In the genomic region with DNA sequence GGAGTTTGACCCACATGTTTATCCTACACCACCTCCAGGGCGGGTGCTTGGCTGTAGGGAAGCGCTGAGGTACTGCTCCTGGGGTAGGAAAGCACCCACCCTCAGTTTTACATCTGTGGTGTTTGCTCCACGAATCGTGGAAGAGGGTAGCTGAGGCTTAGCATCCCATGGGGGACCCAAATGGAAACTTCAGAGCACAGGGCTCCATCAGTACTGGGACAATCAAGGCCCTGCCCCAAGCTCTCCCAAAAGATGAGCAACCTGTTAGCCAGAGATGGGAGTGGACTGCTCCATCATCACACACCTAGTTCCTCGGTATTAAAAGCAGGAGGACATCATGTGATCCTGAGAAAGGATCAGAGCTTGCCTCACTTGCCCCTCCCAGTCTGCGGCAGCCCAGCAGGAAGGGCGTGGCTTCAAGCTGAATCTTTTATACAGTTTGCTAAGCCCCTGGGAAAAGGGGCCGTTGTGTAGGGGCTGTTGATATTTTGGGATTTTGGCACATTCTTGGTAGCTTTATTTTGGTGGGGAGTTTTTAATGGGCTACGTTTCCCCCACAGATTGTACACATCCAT, we compare ENCODE assay signal across 20 mouse cellular contexts. TPM values are rescaled to one million over a fixed set of nuclear protein-coding genes. Genes with fewer than 3 reads are reported as not detected.
DNase-seq lines count a peak whose midpoint lies in the region; ATAC-seq and TF ChIP-seq lines count a peak whose summit lies in the region.
"Had no signal": no experiment of that assay in that cellular context is flagged by ENCODE, and none has a peak within 500 bp of the region (broad histone marks: within the 10 kb centered on the region; RNA-seq: fewer than 3 reads in every experiment).

No protein-coding gene starts in this region.

- intact Hi-C loops in heart, postnatal 14 days (cut with DNase I), result no loop called here

- no peak overlapping the region for H3K9ac ChIP-seq in embryonic facial prominence, embryonic 14.5 days (ENCODE audit: low read depth, low read length)
- H3K9ac ChIP-seq in hindbrain, embryonic 14.5 days, result no peak overlapping the region
- H3K9ac ChIP-seq in stomach, postnatal 0 days (ENCODE audit: low read length), result no peak overlapping the region
- H3K9ac ChIP-seq: lung, embryonic 14.5 days had no signal

- no peak for ATAC-seq in embryonic facial prominence, embryonic 14.5 days (ENCODE audit: low read depth)
- ATAC-seq in hindbrain, embryonic 14.5 days (ENCODE audit: low FRiP score), result no peak
- no peak for ATAC-seq in stomach, postnatal 0 days (ENCODE audit: low FRiP score, low TSS enrichment)
- ATAC-seq: midbrain, embryonic 16.5 days had no signal

- TF ChIP-seq EP300 in stomach, postnatal 0 days (optimal IDR thresholded peaks at IDR 0.05), result no peak

- H3K27me3 ChIP-seq in heart, embryonic 10.5 days (ENCODE audit: insufficient read depth, poor library complexity, severe bottlenecking), result peaks cover 32% of the 10 kb centered on the region
- no peaks in the 10 kb centered on the region for H3K27me3 ChIP-seq in embryonic facial prominence, embryonic 14.5 days (replicated peaks; ENCODE audit: control insufficient read depth, insufficient read depth, low read length)
- no peaks in the 10 kb centered on the region for H3K27me3 ChIP-seq in hindbrain, embryonic 14.5 days (ENCODE audit: control insufficient read depth, insufficient read depth, low read length)
- H3K27me3 ChIP-seq in stomach, postnatal 0 days (ENCODE audit: control insufficient read depth, insufficient read depth, low read length), result no peaks in the 10 kb centered on the region
- H3K27me3 ChIP-seq: CH12.LX had no signal

- H3K4me1 ChIP-seq in heart, embryonic 10.5 days, result no peaks in the 10 kb centered on the region
- H3K4me1 ChIP-seq in embryonic facial prominence, embryonic 14.5 days (ENCODE audit: control insufficient read depth, insufficient read depth, low read length), result no peaks in the 10 kb centered on the region
- H3K4me1 ChIP-seq in hindbrain, embryonic 14.5 days (replicated peaks; ENCODE audit: control insufficient read depth, insufficient read depth, low read length), result no peaks in the 10 kb centered on the region
- H3K4me1 ChIP-seq in stomach, postnatal 0 days (replicated peaks; ENCODE audit: control insufficient read depth, insufficient read depth), result no peaks in the 10 kb centered on the region

- H3K4me3 ChIP-seq in heart, embryonic 10.5 days, result no peak overlapping the region
- H3K4me3 ChIP-seq in embryonic facial prominence, embryonic 14.5 days (ENCODE audit: low read depth, low read length), result no peak overlapping the region
- H3K4me3 ChIP-seq in hindbrain, embryonic 14.5 days (replicated peaks; ENCODE audit: low read length), result no peak overlapping the region
- no peak overlapping the region for H3K4me3 ChIP-seq in stomach, postnatal 0 days (ENCODE audit: low read depth, low read length)

- no peak for TF ChIP-seq CTCF in stomach, postnatal 0 days (IDR thresholded peaks at IDR 0.05; ENCODE audit: low read depth)

- DNase-seq in heart, embryonic 10.5 days (ENCODE audit: low spot score), result peak; percentile 57
- DNase-seq in heart, postnatal 14 days, result no peak
- peak; percentile 33 for DNase-seq in testis, postnatal 10 days (ENCODE audit: low spot score)
- no peak for DNase-seq in testis, postnatal 14 days (ENCODE audit: low spot score)
- DNase-seq in embryonic facial prominence, embryonic 14.5 days (ENCODE audit: low spot score), result peak; percentile 43
- no peak for DNase-seq in hindbrain, embryonic 14.5 days (ENCODE audit: low spot score)
- no peak for DNase-seq in stomach, postnatal 0 days (ENCODE audit: low spot score)
- no peak for DNase-seq in urinary bladder, postnatal 25 days (ENCODE audit: low spot score)
- DNase-seq: adrenal gland, adult 2 months; cerebellum, adult 11-12 months; gastrocnemius, postnatal 14 days; heart, postnatal 36 days; liver; lung, embryonic 14.5 days; right cerebral cortex, postnatal 25 days; thymus, adult 18-20 months had no signal

- 40% methylated on average over 9 of the region's 9 CpGs for WGBS in heart, embryonic 10.5 days
- 39% methylated on average over 9 of the region's 9 CpGs for WGBS in embryonic facial prominence, embryonic 14.5 days
- 43% methylated on average over 9 of the region's 9 CpGs for WGBS in hindbrain, embryonic 14.5 days
- whole genome bisulfite sequencing in stomach, postnatal 0 days, result 33% methylated on average over 9 of the region's 9 CpGs

- H3K4me2 ChIP-seq in embryonic facial prominence, embryonic 14.5 days (ENCODE audit: low read depth, low read length), result no peak overlapping the region
- no peak overlapping the region for H3K4me2 ChIP-seq in hindbrain, embryonic 14.5 days (replicated peaks)
- H3K4me2 ChIP-seq in stomach, postnatal 0 days (replicated peaks; ENCODE audit: low read depth), result no peak overlapping the region
- H3K4me2 ChIP-seq: lung, embryonic 14.5 days had no signal

- no peaks in the 10 kb centered on the region for H3K36me3 ChIP-seq in heart, embryonic 10.5 days
- H3K36me3 ChIP-seq in embryonic facial prominence, embryonic 14.5 days (ENCODE audit: control insufficient read depth, insufficient read depth, low read length), result no peaks in the 10 kb centered on the region
- H3K36me3 ChIP-seq in hindbrain, embryonic 14.5 days (replicated peaks; ENCODE audit: control insufficient read depth, insufficient read depth), result no peaks in the 10 kb centered on the region
- no peaks in the 10 kb centered on the region for H3K36me3 ChIP-seq in stomach, postnatal 0 days (ENCODE audit: control insufficient read depth, insufficient read depth, low read length)

- H3K9me3 ChIP-seq in heart, embryonic 10.5 days, result no peaks in the 10 kb centered on the region
- no peaks in the 10 kb centered on the region; the same call in 1 of the 2 replicates for H3K9me3 ChIP-seq in embryonic facial prominence, embryonic 14.5 days (ENCODE audit: control insufficient read depth, low read length)
- H3K9me3 ChIP-seq in hindbrain, embryonic 14.5 days (ENCODE audit: control insufficient read depth, low read length), result no peaks in the 10 kb centered on the region
- no peaks in the 10 kb centered on the region for H3K9me3 ChIP-seq in stomach, postnatal 0 days (ENCODE audit: control insufficient read depth, low read length)

- H3K27ac ChIP-seq in heart, embryonic 10.5 days, result no peak overlapping the region
- no peak overlapping the region for H3K27ac ChIP-seq in embryonic facial prominence, embryonic 14.5 days (replicated peaks; ENCODE audit: low read depth, low read length)
- no peak overlapping the region for H3K27ac ChIP-seq in hindbrain, embryonic 14.5 days
- H3K27ac ChIP-seq in stomach, postnatal 0 days (replicated peaks), result no peak overlapping the region; the same call in 1 of the 2 replicates
- H3K27ac ChIP-seq: kidney, postnatal 0 days had no signal

RNA-seq across cellular contexts. Expression of gene Wfdc5, which starts 1.7 kb away (rescaled TPM):
- not detected in 2 replicates for polyA plus RNA-seq in heart, embryonic 10.5 days (2016; fragmentation: Nextera tagmentation; extraction: Ambion mirVana)
- not detected for total RNA-seq in heart, postnatal 14 days (2021)
- 0.48 and 0.96 TPM in 2 replicates for polyA plus RNA-seq in embryonic facial prominence, embryonic 14.5 days (2014; fragmentation: Nextera tagmentation; extraction: Ambion mirVana)
- polyA plus RNA-seq in hindbrain, embryonic 14.5 days (2014; fragmentation: Nextera tagmentation; extraction: Ambion mirVana), result not detected in 2 replicates
- polyA plus RNA-seq in stomach, postnatal 0 days (2015; fragmentation: Nextera tagmentation; extraction: Ambion mirVana), result 63.2 and 68.6 TPM in 2 replicates
- total RNA-seq: adrenal gland, adult 2 months; CH12.LX; heart, postnatal 36 days had no signal
- polyA plus RNA-seq: adrenal gland, adult 2 months; kidney, postnatal 0 days; lung, embryonic 14.5 days; midbrain, embryonic 16.5 days; neural tube, embryonic 11.5 days had no signal

RNA-seq across cellular contexts. Expression of gene Wfdc12, which starts 6.2 kb away (rescaled TPM):
- polyA plus RNA-seq in heart, embryonic 10.5 days (2016; fragmentation: Nextera tagmentation; extraction: Ambion mirVana), result not detected in 2 replicates
- not detected for total RNA-seq in heart, postnatal 14 days (2021)
- polyA plus RNA-seq in embryonic facial prominence, embryonic 14.5 days (2014; fragmentation: Nextera tagmentation; extraction: Ambion mirVana), result 0.28 TPM in 1 of 2 replicates, not detected in the other
- not detected in 2 replicates for polyA plus RNA-seq in hindbrain, embryonic 14.5 days (2014; fragmentation: Nextera tagmentation; extraction: Ambion mirVana)
- 2.4 and 2.5 TPM in 2 replicates for polyA plus RNA-seq in stomach, postnatal 0 days (2015; fragmentation: Nextera tagmentation; extraction: Ambion mirVana)
- total RNA-seq: CH12.LX; gastrocnemius, postnatal 14 days; heart, postnatal 36 days had no signal
- polyA plus RNA-seq: kidney, postnatal 0 days; lung, embryonic 14.5 days; midbrain, embryonic 16.5 days; neural tube, embryonic 11.5 days had no signal

RNA-seq across cellular contexts. Expression of gene Kcns1, which starts 13.3 kb away (rescaled TPM):
- polyA plus RNA-seq in heart, embryonic 10.5 days (2016; fragmentation: Nextera tagmentation; extraction: Ambion mirVana), result not detected in 2 replicates
- not detected for total RNA-seq in heart, postnatal 14 days (2021)
- polyA plus RNA-seq in embryonic facial prominence, embryonic 14.5 days (2014; fragmentation: Nextera tagmentation; extraction: Ambion mirVana), result 0.85 and 1.2 TPM in 2 replicates
- 1.1 and 1.6 TPM in 2 replicates for polyA plus RNA-seq in hindbrain, embryonic 14.5 days (2014; fragmentation: Nextera tagmentation; extraction: Ambion mirVana)
- 0.19 and 0.23 TPM in 2 replicates for polyA plus RNA-seq in stomach, postnatal 0 days (2015; fragmentation: Nextera tagmentation; extraction: Ambion mirVana)
- total RNA-seq: adrenal gland, adult 2 months; heart, postnatal 36 days had no signal
- polyA plus RNA-seq: adrenal gland, adult 2 months; lung, embryonic 14.5 days had no signal

RNA-seq across cellular contexts. Expression of gene Wfdc15a, which starts 15.7 kb away (rescaled TPM):
- not detected in 2 replicates for polyA plus RNA-seq in heart, embryonic 10.5 days (2016; fragmentation: Nextera tagmentation; extraction: Ambion mirVana)
- total RNA-seq in heart, postnatal 14 days (2021), result not detected
- not detected in 2 replicates for polyA plus RNA-seq in embryonic facial prominence, embryonic 14.5 days (2014; fragmentation: Nextera tagmentation; extraction: Ambion mirVana)
- not detected in 2 replicates for polyA plus RNA-seq in hindbrain, embryonic 14.5 days (2014; fragmentation: Nextera tagmentation; extraction: Ambion mirVana)
- 0.23 and 0.29 TPM in 2 replicates for polyA plus RNA-seq in stomach, postnatal 0 days (2015; fragmentation: Nextera tagmentation; extraction: Ambion mirVana)
- total RNA-seq: adrenal gland, adult 2 months; CH12.LX; gastrocnemius, postnatal 14 days; heart, postnatal 36 days had no signal
- polyA plus RNA-seq: adrenal gland, adult 2 months; kidney, postnatal 0 days; lung, embryonic 14.5 days; midbrain, embryonic 16.5 days; neural tube, embryonic 11.5 days had no signal

RNA-seq across cellular contexts. Expression of gene Wfdc15b, which starts 37.2 kb away (rescaled TPM):
- polyA plus RNA-seq in heart, embryonic 10.5 days (2016; fragmentation: Nextera tagmentation; extraction: Ambion mirVana), result not detected in 2 replicates
- total RNA-seq in heart, postnatal 14 days (2021), result not detected
- 0.39 TPM in 1 of 2 replicates, not detected in the other for polyA plus RNA-seq in embryonic facial prominence, embryonic 14.5 days (2014; fragmentation: Nextera tagmentation; extraction: Ambion mirVana)
- polyA plus RNA-seq in hindbrain, embryonic 14.5 days (2014; fragmentation: Nextera tagmentation; extraction: Ambion mirVana), result not detected in 2 replicates
- polyA plus RNA-seq in stomach, postnatal 0 days (2015; fragmentation: Nextera tagmentation; extraction: Ambion mirVana), result 16.2 and 20.4 TPM in 2 replicates
- total RNA-seq: adrenal gland, adult 2 months; CH12.LX; gastrocnemius, postnatal 14 days; heart, postnatal 36 days had no signal
- polyA plus RNA-seq: adrenal gland, adult 2 months; lung, embryonic 14.5 days; midbrain, embryonic 16.5 days; neural tube, embryonic 11.5 days had no signal

Comparison
In these comparisons a context has a peak if more than half of its experiments do, and no peak if none do; other contexts are left out.
1. DNase-seq: peak in heart, embryonic 10.5 days (single experiment), testis, postnatal 10 days (single experiment) and embryonic facial prominence, embryonic 14.5 days (single experiment); none in heart, postnatal 14 days (0 of 2), testis, postnatal 14 days (single experiment), hindbrain, embryonic 14.5 days (single experiment), stomach, postnatal 0 days (single experiment) and urinary bladder, postnatal 25 days (single experiment).
2. RNA of gene Wfdc5, which starts 1.7 kb away (polyA plus RNA-seq): 63.2 to 68.6 TPM in stomach, postnatal 0 days; 0.48 to 0.96 TPM in embryonic facial prominence, embryonic 14.5 days, not detected in heart, embryonic 10.5 days and not detected in hindbrain, embryonic 14.5 days; every median in the first group is over 10 times any median in the second.